Mouse (Mus musculus) kidney, adult 11 months (tissue): Measurements from ENCODE around the gene Cd93.

Source experiments
- DNase-seq: peaks from one replicate; pipeline ENCODE4 v3.0.0; 2022

The Cd93 gene

DNA sequence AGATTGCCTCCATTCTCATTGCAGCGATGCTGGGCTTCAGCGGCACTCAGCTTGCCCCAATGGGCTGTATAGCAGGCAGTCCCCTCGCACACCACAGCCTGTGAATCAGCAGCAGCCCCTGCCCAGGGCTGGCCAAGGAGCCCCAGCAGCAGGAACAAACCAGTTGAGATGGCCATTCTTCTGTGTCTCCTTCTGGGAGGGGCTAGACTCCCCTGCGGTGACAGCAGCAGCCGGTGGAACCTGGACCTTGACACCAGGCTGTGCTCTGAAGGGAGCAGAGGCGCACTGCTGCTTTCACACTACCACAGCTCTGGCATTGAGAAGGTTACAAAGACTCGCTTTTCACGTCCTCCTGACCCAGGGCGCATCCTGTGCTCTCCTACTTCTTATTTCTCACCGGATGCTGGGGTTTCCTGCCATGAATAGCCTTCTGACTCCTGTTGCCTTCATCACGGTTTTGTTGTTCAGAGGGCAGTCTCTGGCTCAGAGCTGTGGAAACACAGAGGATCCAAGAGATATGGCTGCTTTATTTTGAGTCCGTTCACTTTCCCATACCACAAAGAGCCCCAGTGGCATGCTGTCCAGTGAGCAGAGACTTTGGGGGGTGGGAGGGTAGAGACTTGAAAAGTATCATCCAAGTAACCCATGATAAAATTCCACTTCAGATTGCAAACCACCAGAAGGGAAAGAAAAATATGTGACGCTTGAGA lies at the start of gene Cd93:
Gene Cd93 (minus strand): TSS at position 315 of the 710 bp plus-strand sequence.
- peak; percentile 61 for DNase-seq

GRCm38 (mm10) chr2:148492108-148492507 lies 48.7 kb upstream of the Cd93 start:
- no peak for DNase-seq

GRCm38 (mm10) chr2:148490150-148490549 lies 46.8 kb upstream of the Cd93 start:
- no peak for DNase-seq

DNA sequence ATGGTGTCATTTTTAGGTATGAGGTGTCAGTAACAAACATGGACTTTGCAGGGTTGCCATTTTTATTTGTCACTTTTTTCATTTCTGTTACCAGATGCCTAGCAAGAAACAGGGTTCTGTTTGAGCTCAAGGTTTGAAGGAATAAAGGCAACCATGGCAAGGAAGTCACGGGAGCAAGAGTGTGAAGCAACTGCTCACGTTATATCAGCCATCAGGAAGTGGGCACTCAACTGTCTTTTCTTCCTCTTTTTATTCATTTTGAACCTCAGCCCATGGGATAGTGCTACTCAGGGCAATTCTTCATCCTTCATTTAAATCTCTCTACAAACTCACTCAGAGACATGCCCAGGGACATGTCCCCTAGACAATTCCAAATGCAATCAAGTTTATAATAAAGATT lies 45.5 kb upstream of the Cd93 start:
- DNase-seq: no peak

GRCm38 (mm10) chr2:148485576-148485975 lies 42.2 kb upstream of the Cd93 start:
- no peak for DNase-seq

- DNase-seq: no peak
Observed at GRCm38 (mm10) chr2:148480376-148480775, 37.0 kb upstream of the Cd93 start.

DNA sequence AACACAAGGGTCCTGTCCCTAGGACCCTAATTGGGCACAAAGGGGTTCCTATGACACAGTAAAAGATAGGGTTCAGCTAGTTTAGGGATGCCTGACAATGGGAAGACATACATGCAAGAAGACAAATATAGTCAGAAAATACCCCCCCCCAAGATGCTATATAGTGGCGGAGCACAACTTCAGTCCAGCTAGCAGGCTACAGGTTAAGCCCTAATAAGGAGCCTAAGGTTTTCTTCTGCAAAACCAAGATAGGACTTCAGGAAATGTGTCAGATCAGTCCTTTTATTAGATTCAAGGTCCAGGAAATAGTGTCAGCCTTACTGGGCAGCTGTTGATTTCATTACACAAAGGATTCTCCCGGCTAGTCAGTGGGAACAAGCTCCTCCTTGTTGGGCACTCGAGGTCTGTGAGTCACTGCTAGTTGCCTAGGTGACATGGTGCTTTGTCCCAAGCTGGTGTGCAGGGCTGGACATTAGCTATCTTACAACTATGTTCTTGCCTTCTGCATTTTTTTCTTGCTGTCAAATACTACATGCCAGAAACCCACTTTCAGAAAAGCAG lies 34.9 kb upstream of the Cd93 start:
- DNase-seq: peak; percentile 65

DNA sequence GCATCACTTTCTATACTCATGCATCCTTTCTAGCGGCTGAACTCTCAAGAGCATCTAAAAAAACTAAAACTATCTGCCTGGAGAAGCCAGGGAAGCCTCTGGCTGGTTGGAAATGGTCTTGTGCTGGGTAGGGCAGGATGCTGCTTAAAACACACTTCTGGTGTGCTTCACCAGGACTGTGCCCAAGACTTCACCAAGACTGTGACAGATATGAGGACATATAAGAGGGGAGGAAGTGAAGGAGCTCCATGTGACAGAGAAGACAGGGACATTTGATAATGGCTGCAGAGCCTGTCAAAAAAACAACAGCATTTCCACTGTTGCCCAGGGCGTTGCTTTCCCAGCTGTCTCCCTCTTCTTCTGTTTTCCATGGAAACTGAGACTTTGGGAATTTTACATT lies 34.0 kb upstream of the Cd93 start:
- no peak for DNase-seq

- DNase-seq: no peak
Observed at GRCm38 (mm10) chr2:148476576-148476975, 33.2 kb upstream of the Cd93 start.

DNA sequence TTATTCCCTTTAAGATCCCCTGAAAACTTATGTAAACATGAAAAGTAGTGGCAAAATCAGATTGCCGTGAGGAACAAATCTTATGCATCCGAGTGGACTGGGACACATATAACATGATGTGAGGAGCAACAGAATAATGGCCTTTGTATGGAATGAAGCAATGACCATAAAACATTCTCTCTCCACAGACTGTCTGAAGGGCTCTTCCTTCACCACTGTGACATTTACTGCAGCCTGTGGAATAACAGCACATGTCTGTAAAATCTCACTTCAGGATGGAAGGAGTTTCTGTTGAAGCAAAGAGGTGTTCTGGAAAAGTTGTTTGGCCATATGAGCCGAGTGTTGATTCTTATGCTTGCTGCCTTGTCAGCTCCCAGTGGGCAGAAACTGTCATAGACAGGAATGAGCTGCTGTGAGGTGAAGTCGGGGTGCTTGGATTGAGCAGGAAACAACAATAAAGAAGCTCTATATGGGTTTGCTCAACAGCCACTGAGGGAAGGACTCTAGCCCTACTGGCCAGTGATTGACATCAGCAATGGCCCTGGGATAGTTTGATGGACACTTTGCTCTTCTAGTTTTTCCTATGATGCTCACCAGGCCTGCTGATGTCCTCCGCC lies 32.6 kb upstream of the Cd93 start:
- no peak for DNase-seq

GRCm38 (mm10) chr2:148469341-148470238 lies 26.2 kb upstream of the Cd93 start:
- DNase-seq: no peak

DNA sequence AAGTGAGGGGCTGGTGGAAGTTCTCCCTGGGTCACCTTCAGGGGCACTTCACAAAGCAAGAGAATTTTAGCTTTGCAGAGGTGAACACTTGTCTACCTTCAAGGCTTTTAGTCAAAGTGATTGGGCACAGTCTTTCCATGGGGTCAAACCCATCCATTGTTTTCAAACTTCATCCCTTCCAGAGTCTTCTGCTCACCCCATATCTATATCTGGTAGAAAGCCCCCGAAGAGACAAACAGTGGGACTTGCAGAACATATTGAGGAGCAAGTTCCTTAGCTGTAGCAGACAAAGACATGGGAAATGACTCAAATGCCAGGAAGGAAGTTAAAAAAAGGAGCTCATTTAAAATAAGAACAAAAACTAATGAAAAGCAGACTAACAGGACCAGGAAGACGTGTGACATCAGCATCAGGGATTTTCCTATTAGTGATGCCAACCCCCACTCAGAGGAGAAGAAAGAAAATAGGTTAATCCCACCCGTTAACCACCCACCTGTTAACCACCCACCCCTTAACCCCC lies 24.6 kb upstream of the Cd93 start:
- DNase-seq: no peak

GRCm38 (mm10) chr2:148455341-148455740 lies 12.0 kb upstream of the Cd93 start:
- DNase-seq: no peak

DNA sequence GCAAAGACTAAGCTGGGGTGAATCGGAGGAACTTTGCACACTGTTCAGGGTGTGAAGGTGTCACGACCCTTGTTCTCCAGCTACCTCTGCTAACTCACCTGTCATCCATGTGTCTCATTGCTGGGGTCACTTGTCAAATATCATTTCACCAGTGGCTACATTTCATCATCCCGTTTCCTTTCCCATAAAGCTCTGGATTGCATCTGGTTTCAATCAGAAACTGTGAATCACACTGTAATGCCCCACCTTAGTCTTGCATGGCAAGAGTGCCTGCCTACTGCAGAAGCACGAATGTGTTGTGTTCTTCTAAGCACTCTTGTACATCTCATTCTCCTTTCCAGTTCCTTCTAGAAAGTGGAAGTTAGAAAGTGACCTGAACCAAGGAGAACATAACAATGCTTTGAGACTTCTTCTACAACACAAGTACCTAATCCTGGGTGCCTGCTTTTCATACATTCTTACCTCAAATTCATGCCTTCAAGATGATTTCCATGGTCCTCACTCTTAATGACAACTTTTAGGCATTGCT lies 10.7 kb upstream of the Cd93 start:
- no peak for DNase-seq

- no peak for DNase-seq
Observed at GRCm38 (mm10) chr2:148453061-148453460, 9.7 kb upstream of the Cd93 start.

GRCm38 (mm10) chr2:148451498-148451897 lies 8.1 kb upstream of the Cd93 start:
- no peak for DNase-seq

DNA sequence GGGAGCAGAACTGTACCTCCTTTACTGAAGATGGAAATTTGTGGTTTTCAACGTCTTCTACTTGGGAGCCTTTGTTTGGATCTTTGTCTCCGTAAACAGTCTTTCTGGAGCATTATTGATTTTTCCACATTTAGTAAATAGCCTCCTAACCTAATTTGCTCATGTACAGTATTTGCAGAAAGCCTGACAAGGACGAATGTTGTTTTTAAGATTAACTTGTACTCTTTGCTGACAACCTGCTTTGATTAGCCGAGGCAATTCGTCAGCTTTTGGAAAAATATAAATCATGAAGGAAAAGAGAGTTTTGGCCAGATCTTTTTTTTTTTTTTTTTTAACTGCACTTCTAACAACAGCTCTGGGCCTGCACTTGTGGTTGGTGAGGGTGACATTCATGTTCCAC lies 7.3 kb upstream of the Cd93 start:
- DNase-seq: no peak

- no peak for DNase-seq
Observed at GRCm38 (mm10) chr2:148449659-148450058, 6.3 kb upstream of the Cd93 start.

DNA sequence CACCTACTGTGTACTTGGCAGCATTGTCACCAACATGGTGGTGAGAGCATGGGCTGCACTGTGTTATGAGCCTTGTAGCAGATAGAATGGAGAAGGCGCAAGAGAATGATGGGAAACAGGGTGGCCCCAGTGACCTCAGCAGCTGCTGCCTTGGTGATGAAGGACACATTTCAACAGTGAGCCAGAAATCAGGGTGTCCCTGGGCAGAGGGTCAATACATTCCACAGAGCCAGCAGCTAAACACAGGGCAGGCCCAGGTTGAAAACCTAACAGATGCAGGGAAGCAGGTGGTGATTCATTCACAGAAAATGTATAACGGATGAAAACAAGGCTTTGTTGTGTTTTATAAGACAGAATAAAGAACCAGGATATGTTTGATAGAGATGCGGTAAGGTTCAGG lies 3.1 kb upstream of the Cd93 start:
- no peak for DNase-seq

- DNase-seq: no peak
Observed at GRCm38 (mm10) chr2:148445616-148446015, 2.3 kb upstream of the Cd93 start.

DNA sequence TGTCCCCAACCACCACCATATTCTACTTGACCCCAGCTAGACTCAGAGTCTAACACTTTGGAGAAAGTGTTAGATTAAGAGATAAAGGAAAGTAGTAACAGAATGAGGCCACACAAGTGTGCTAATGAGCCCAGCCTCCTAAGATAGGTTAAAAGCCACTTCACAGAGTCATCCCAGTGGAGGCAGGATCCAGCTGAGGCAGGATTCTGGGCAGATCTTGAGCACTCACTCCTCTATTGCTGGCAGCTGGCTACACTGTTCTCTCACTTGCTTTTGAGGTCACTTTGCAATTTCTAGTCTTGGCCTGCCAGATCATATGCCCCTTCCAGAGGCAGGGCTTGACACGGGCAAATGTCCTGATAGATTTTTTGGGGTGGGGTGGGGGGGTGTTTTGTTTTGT lies 1.1 kb upstream of the Cd93 start:
- DNase-seq: no peak

- no peak for DNase-seq
Observed at GRCm38 (mm10) chr2:148442710-148443109, 653 bp downstream of the Cd93 start.

DNA sequence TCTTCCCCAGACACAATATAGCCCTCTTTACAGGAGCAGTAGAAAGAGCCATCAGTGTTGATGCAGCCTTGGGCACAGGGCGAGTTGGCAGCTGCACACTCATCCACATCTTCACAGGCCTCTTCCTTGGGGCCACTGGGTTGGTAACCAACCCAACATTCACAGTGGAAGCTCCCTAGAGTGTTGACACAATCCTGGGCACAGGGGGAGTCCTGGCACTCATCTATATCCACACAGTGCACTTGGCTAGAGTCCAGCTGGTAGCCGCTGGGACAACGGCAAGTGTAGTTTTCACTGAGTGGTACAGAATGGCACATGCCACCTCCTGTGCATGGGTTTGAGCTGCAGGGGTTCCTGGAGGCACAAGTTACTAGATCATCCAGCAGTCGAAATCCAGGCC lies 1.2 kb downstream of the Cd93 start:
- DNase-seq: no peak
